Comparison of ENCODE assay signal across 8 mouse cellular contexts in genomic region chr17:87024491-87025242, GRCm38 (mm10). TPM values are rescaled to one million over a fixed set of nuclear protein-coding genes. Genes with fewer than 3 reads are reported as not detected.
A peak's percentile ranks its signal among the peaks of the same experiment; 100 is the strongest.
DNase-seq lines count a peak whose midpoint lies in the region; ATAC-seq and TF ChIP-seq lines count a peak whose summit lies in the region.

No protein-coding gene starts in this region.

- H3K27me3 ChIP-seq in kidney, embryonic 15.5 days, result no peaks in the 10 kb centered on the region
- no peaks in the 10 kb centered on the region for H3K27me3 ChIP-seq in G1E (ENCODE audit: insufficient read depth, low read length)
- H3K27me3 ChIP-seq in limb, embryonic 15.5 days, result no peaks in the 10 kb centered on the region

- TF ChIP-seq POLR2A in olfactory bulb, adult 2 months (IDR thresholded peaks at IDR 0.05; ENCODE audit: insufficient read depth, low read depth, low read length), result 0 out of 2 replicates have a peak, but pooled peaks have one; percentile 4

- H3K36me3 ChIP-seq in kidney, embryonic 15.5 days, result peaks cover 32% of the 10 kb centered on the region
- H3K36me3 ChIP-seq in G1E (replicated peaks), result peaks cover 35% of the 10 kb centered on the region
- peaks cover 8% of the 10 kb centered on the region; the same call in 1 of the 2 replicates for H3K36me3 ChIP-seq in limb, embryonic 15.5 days

- H3K4me2 ChIP-seq in kidney, embryonic 15.5 days, result peak overlapping the region; percentile 86
- peak overlapping the region; percentile 96 for H3K4me2 ChIP-seq in limb, embryonic 15.5 days

- H3K4me1 ChIP-seq in kidney, embryonic 15.5 days, result peaks cover 16% of the 10 kb centered on the region
- H3K4me1 ChIP-seq in G1E (ENCODE audit: insufficient read depth, low read depth, low read length), result peaks cover 27% of the 10 kb centered on the region
- H3K4me1 ChIP-seq in limb, embryonic 15.5 days, result peaks cover 12% of the 10 kb centered on the region; the same call in 1 of the 2 replicates
- H3K4me1 ChIP-seq in olfactory bulb, adult 2 months (ENCODE audit: control insufficient read depth, insufficient read depth, low read length), result no peaks in the 10 kb centered on the region

- ATAC-seq in kidney, embryonic 15.5 days (replicated peaks; ENCODE audit: low FRiP score), result peak; percentile 76; the same call in 1 of the 2 replicates
- ATAC-seq in G1E (ENCODE audit: extremely low read depth, insufficient number of reproducible peaks, low FRiP score, poor library complexity, severe bottlenecking), result no peak
- peak; percentile 53 for ATAC-seq in erythroid progenitor cell, adult 5-6 weeks (replicated peaks; ENCODE audit: low FRiP score, poor library complexity, severe bottlenecking)
- ATAC-seq in limb, embryonic 15.5 days (ENCODE audit: insufficient number of reproducible peaks, low FRiP score, low TSS enrichment, low read depth), result no peak; the same call in none of the 2 replicates

- H3K4me3 ChIP-seq in kidney, embryonic 15.5 days (replicated peaks), result peak overlapping the region; percentile 73
- H3K4me3 ChIP-seq in G1E (ENCODE audit: low read depth, low read length), result peak overlapping the region; percentile 97
- peak overlapping the region; percentile 82 for H3K4me3 ChIP-seq in limb, embryonic 15.5 days
- H3K4me3 ChIP-seq in olfactory bulb, adult 2 months (ENCODE audit: insufficient read depth, low read depth, low read length), result peak overlapping the region; percentile 72

- no peak for TF ChIP-seq CTCF in G1E (IDR thresholded peaks at IDR 0.05; ENCODE audit: low read depth, low read length)
- TF ChIP-seq CTCF in olfactory bulb, adult 2 months (IDR thresholded peaks at IDR 0.05; ENCODE audit: insufficient read depth, low read depth, low read length), result no peak

- under 1% methylated on average over 55 of the region's 55 CpGs for WGBS in kidney, embryonic 15.5 days
- under 1% methylated on average over 55 of the region's 55 CpGs for WGBS in limb, embryonic 15.5 days
- 1% methylated on average over 55 of the region's 55 CpGs for WGBS in olfactory bulb, adult 2 months

- H3K27ac ChIP-seq in kidney, embryonic 15.5 days, result 0 out of 2 replicates have a peak overlapping the region, but pooled peaks have one; percentile 11
- H3K27ac ChIP-seq in limb, embryonic 15.5 days, result peak overlapping the region; percentile 27
- no peak overlapping the region for H3K27ac ChIP-seq in olfactory bulb, adult 2 months (ENCODE audit: insufficient read depth, low read depth, low read length)

- H3K9me3 ChIP-seq in kidney, embryonic 15.5 days (replicated peaks), result no peaks in the 10 kb centered on the region
- H3K9me3 ChIP-seq in G1E (replicated peaks), result no peaks in the 10 kb centered on the region
- no peaks in the 10 kb centered on the region for H3K9me3 ChIP-seq in limb, embryonic 15.5 days

- H3K9ac ChIP-seq in kidney, embryonic 15.5 days, result peak overlapping the region; percentile 70
- H3K9ac ChIP-seq in limb, embryonic 15.5 days, result peak overlapping the region; percentile 57

- no peak for DNase-seq in kidney, adult 9 months
- DNase-seq in G1E (ENCODE audit: low spot score), result peak; percentile 7
- no peak for DNase-seq in cerebellum, postnatal 10 days
- no peak for DNase-seq in thymus, postnatal 25 days

RNA-seq across cellular contexts. Expression of gene Pigf, which starts 0.5 kb away (rescaled TPM):
- 39.2 and 46.7 TPM in 2 replicates for polyA plus RNA-seq in kidney, embryonic 15.5 days (2015; fragmentation: Nextera tagmentation; extraction: Ambion mirVana)
- total RNA-seq in G1E (2014; fragmentation: Nextera tagmentation) (14.7 and 15.5 TPM in 2 replicates), G1E (2017) (22.8 and 26.1 TPM in 2 replicates)
- polyA plus RNA-seq in G1E (2012), result 2.2 and 3.7 TPM in 2 replicates
- 6.3 TPM in 1 of 2 replicates, not detected in the other for total RNA-seq in erythroid progenitor cell, adult 5-6 weeks (2015; ENCODE audit: low replicate concordance)
- total RNA-seq in erythroid progenitor cell, adult 5-6 weeks (2017; ENCODE audit: low replicate concordance), result 2.4 and 4.3 TPM in 2 replicates
- 28.3 and 30.4 TPM in 2 replicates for polyA plus RNA-seq in limb, embryonic 15.5 days (2015; fragmentation: Nextera tagmentation; extraction: Ambion mirVana)
- not detected in 2 replicates for polyA plus RNA-seq in olfactory bulb, adult 2 months (2012; ENCODE audit: insufficient read depth, insufficient read length, low replicate concordance, missing spikeins)

RNA-seq across cellular contexts. Expression of gene Cript, which starts 0.7 kb away (rescaled TPM):
- 136 and 147 TPM in 2 replicates for polyA plus RNA-seq in kidney, embryonic 15.5 days (2015; fragmentation: Nextera tagmentation; extraction: Ambion mirVana)
- total RNA-seq in G1E (2014; fragmentation: Nextera tagmentation), result 93.0 and 116 TPM in 2 replicates
- 100 and 108 TPM in 2 replicates for total RNA-seq in G1E (2017)
- 2.7 and 3.2 TPM in 2 replicates for polyA plus RNA-seq in G1E (2012)
- total RNA-seq in erythroid progenitor cell, adult 5-6 weeks (2015; ENCODE audit: low replicate concordance), result 53.3 and 91.8 TPM in 2 replicates
- total RNA-seq in erythroid progenitor cell, adult 5-6 weeks (2017; ENCODE audit: low replicate concordance), result 37.4 and 51.5 TPM in 2 replicates
- polyA plus RNA-seq in limb, embryonic 15.5 days (2015; fragmentation: Nextera tagmentation; extraction: Ambion mirVana), result 101 and 117 TPM in 2 replicates
- not detected in 2 replicates for polyA plus RNA-seq in olfactory bulb, adult 2 months (2012; ENCODE audit: insufficient read depth, insufficient read length, low replicate concordance, missing spikeins)

Comparison
In these comparisons a context has a peak if more than half of its experiments do, and no peak if none do; other contexts are left out.
1. ATAC-seq: peak in kidney, embryonic 15.5 days (single experiment) and erythroid progenitor cell, adult 5-6 weeks (single experiment); none in G1E (single experiment) and limb, embryonic 15.5 days (single experiment).
2. RNA of gene Cript, which starts 0.7 kb away (polyA plus RNA-seq): 136 to 147 TPM in kidney, embryonic 15.5 days and 101 to 117 TPM in limb, embryonic 15.5 days; 2.7 to 3.2 TPM in G1E and not detected in olfactory bulb, adult 2 months; every median in the first group is over 10 times any median in the second.
3. Peak in every context shown above with its lines, with median percentiles within 50 percentile points of each other: H3K4me3 ChIP-seq.